Mouse (Mus musculus) embryonic facial prominence, embryonic 15.5 days (tissue): ENCODE results near the gene Hsf2bp. TPM values are rescaled to one million over a fixed set of nuclear protein-coding genes. Genes with fewer than 3 reads are reported as not detected.

Source experiments
- ATAC-seq: fragments of 200-750 bp; cut with Nextera tagmentation; 2 replicates; pipeline ENCODE4 v1.8.0; 2017; ENCODE audit warnings: low read depth, moderate TSS enrichment; ENCODE audit not compliant: insufficient number of reproducible peaks, low FRiP score, low TSS enrichment
- H3K27ac ChIP-seq: fragments of 300-500 bp; sonication (generic); replicated peaks from 2 replicates; pipeline ENCODE4 v1.5.1; 2015; ENCODE audit warnings: mild to moderate bottlenecking, inconsistent platforms
- H3K27me3 ChIP-seq: fragments of 300-500 bp; sonication (generic); 2 replicates; pipeline ENCODE4 v1.6.1; 2015; ENCODE audit warnings: inconsistent platforms
- H3K36me3 ChIP-seq: fragments of 300-500 bp; sonication (generic); 2 replicates; pipeline ENCODE4 v1.6.1; 2015; ENCODE audit warnings: mild to moderate bottlenecking, inconsistent platforms
- H3K4me1 ChIP-seq: fragments of 300-500 bp; sonication (generic); 2 replicates; pipeline ENCODE4 v1.6.1; 2015; ENCODE audit warnings: inconsistent platforms
- H3K4me2 ChIP-seq: fragments of 300-500 bp; sonication (generic); replicated peaks from 2 replicates; pipeline ENCODE4 v1.6.1; 2015; ENCODE audit warnings: mild to moderate bottlenecking, inconsistent platforms
- H3K4me3 ChIP-seq: fragments of 300-500 bp; sonication (generic); replicated peaks from 2 replicates; pipeline ENCODE4 v1.5.1; 2015; ENCODE audit warnings: mild to moderate bottlenecking, inconsistent platforms
- H3K9ac ChIP-seq: fragments of 300-500 bp; sonication (generic); 2 replicates; pipeline ENCODE4 v1.6.1; 2015; ENCODE audit warnings: inconsistent platforms
- H3K9me3 ChIP-seq: fragments of 300-500 bp; sonication (generic); replicated peaks from 2 replicates; pipeline ENCODE4 v1.6.1; 2016; ENCODE audit warnings: inconsistent platforms
- WGBS: fragments of 180-500 bp; shearing (Covaris S2); methylation state at CpG from one replicate; pipeline ENCODE4 v1.1.7; 2015; 5-methylcytosine and 5-hydroxymethylcytosine counted together
- polyA plus RNA-seq: library from polyadenylated mRNA; unstranded; fragments of >200 nt; fragmentation: Nextera tagmentation; extraction: Ambion mirVana; gene quantifications from 2 replicates; pipeline ENCODE4 v1.2.1, GENCODE M21; 2015

The Hsf2bp gene
- polyA plus RNA-seq, 1 experiment from 2014 or later: 1.1 TPM

- Histone ChIP-seq H3K9me3 (no peaks in the 10 kb centered on the region), H3K4me1 (peaks cover 31% of the 10 kb centered on the region), H3K27ac (peak overlapping the region; percentile 76), H3K27me3 (no peaks in the 10 kb centered on the region), H3K4me3 (no peak overlapping the region), H3K9ac (no peak overlapping the region), H3K36me3 (no peaks in the 10 kb centered on the region), H3K4me2 (no peak overlapping the region)
- no peak for ATAC-seq
- 37% methylated on average over 3 of the region's 3 CpGs for WGBS
These were observed 52.7 kb downstream of the Hsf2bp start for GRCm38 (mm10) chr17:31983491-31983890.

GRCm38 (mm10) chr17:31982326-31983190 lies 53.6 kb downstream of the Hsf2bp start:
- peak; percentile 63 for ATAC-seq
- Histone ChIP-seq H3K27me3 (no peaks in the 10 kb centered on the region), H3K4me1 (peaks cover 31% of the 10 kb centered on the region), H3K4me2 (no peak overlapping the region), H3K9me3 (no peaks in the 10 kb centered on the region), H3K4me3 (no peak overlapping the region), H3K9ac (no peak overlapping the region), H3K36me3 (no peaks in the 10 kb centered on the region), H3K27ac (peak overlapping the region; percentile 76)
- WGBS: 42% methylated on average over 11 of the region's 11 CpGs

- H3K4me2 ChIP-seq: no peak overlapping the region
- H3K27me3 ChIP-seq: no peaks in the 10 kb centered on the region
- peaks cover 28% of the 10 kb centered on the region for H3K4me1 ChIP-seq
- H3K4me3 ChIP-seq: no peak overlapping the region
- ATAC-seq: peak; percentile 75; the same call in 1 of the 2 replicates
- H3K9ac ChIP-seq: no peak overlapping the region
- WGBS: 47% methylated on average over 4 of the region's 4 CpGs
- H3K27ac ChIP-seq: peak overlapping the region; percentile 77
- H3K9me3 ChIP-seq: no peaks in the 10 kb centered on the region
- H3K36me3 ChIP-seq: no peaks in the 10 kb centered on the region
These were observed 56.3 kb downstream of the Hsf2bp start for GRCm38 (mm10) chr17:31979888-31980287.

- ATAC-seq: no peak
- Histone ChIP-seq H3K27ac (no peak overlapping the region), H3K9me3 (no peaks in the 10 kb centered on the region), H3K4me3 (no peak overlapping the region), H3K4me1 (peaks cover 23% of the 10 kb centered on the region), H3K9ac (no peak overlapping the region), H3K36me3 (no peaks in the 10 kb centered on the region), H3K27me3 (no peaks in the 10 kb centered on the region), H3K4me2 (no peak overlapping the region)
These were observed 59.0 kb downstream of the Hsf2bp start for GRCm38 (mm10) chr17:31977131-31977530.

GRCm38 (mm10) chr17:31976501-31976900 lies 59.6 kb downstream of the Hsf2bp start:
- no peak overlapping the region for H3K9ac ChIP-seq
- H3K27ac ChIP-seq: no peak overlapping the region
- no peak overlapping the region for H3K4me3 ChIP-seq
- H3K27me3 ChIP-seq: no peaks in the 10 kb centered on the region
- 80% methylated on average over 6 of the region's 6 CpGs for WGBS
- no peaks in the 10 kb centered on the region for H3K36me3 ChIP-seq
- peaks cover 17% of the 10 kb centered on the region; the same call in 1 of the 2 replicates for H3K4me1 ChIP-seq
- no peak overlapping the region for H3K4me2 ChIP-seq
- no peak for ATAC-seq
- H3K9me3 ChIP-seq: no peaks in the 10 kb centered on the region

- 76% methylated on average over 5 of the region's 5 CpGs for WGBS
- no peak overlapping the region for H3K27ac ChIP-seq
- no peak for ATAC-seq
These were observed 61.5 kb downstream of the Hsf2bp start for GRCm38 (mm10) chr17:31974694-31975093.

GRCm38 (mm10) chr17:31973664-31974230 lies 62.4 kb downstream of the Hsf2bp start:
- Histone ChIP-seq H3K4me1 (peaks cover 10% of the 10 kb centered on the region; the same call in 1 of the 2 replicates), H3K9ac (no peak overlapping the region), H3K4me2 (no peak overlapping the region), H3K27ac (peak overlapping the region; percentile 69), H3K9me3 (no peaks in the 10 kb centered on the region), H3K4me3 (no peak overlapping the region), H3K36me3 (no peaks in the 10 kb centered on the region), H3K27me3 (no peaks in the 10 kb centered on the region)
- no peak for ATAC-seq
- 49% methylated on average over 7 of the region's 7 CpGs for WGBS

More at GRCm38 (mm10) chr17:31974694-31975093, 61.5 kb downstream of the Hsf2bp start:
- Histone ChIP-seq H3K4me2 (no peak overlapping the region), H3K36me3 (no peaks in the 10 kb centered on the region), H3K27me3 (no peaks in the 10 kb centered on the region), H3K4me3 (no peak overlapping the region), H3K9me3 (no peaks in the 10 kb centered on the region), H3K9ac (no peak overlapping the region), H3K4me1 (peaks cover 10% of the 10 kb centered on the region; the same call in 1 of the 2 replicates)

- Histone ChIP-seq H3K27ac (no peak overlapping the region), H3K4me3 (no peak overlapping the region), H3K4me1 (peaks cover 12% of the 10 kb centered on the region), H3K9ac (no peak overlapping the region), H3K9me3 (no peaks in the 10 kb centered on the region), H3K27me3 (no peaks in the 10 kb centered on the region), H3K4me2 (no peak overlapping the region), H3K36me3 (no peaks in the 10 kb centered on the region)
- 82% methylated on average over 2 of the region's 2 CpGs for WGBS
- no peak for ATAC-seq
These were observed 65.3 kb downstream of the Hsf2bp start for GRCm38 (mm10) chr17:31970890-31971289.

GRCm38 (mm10) chr17:31968801-31969200 lies 67.3 kb downstream of the Hsf2bp start:
- H3K27me3 ChIP-seq: no peaks in the 10 kb centered on the region
- peaks cover 20% of the 10 kb centered on the region for H3K4me1 ChIP-seq
- no peaks in the 10 kb centered on the region for H3K36me3 ChIP-seq
- WGBS: 81% methylated on average over 1 of the region's 1 CpGs
- no peak overlapping the region for H3K27ac ChIP-seq
- H3K4me2 ChIP-seq: no peak overlapping the region
- H3K4me3 ChIP-seq: no peak overlapping the region
- H3K9me3 ChIP-seq: no peaks in the 10 kb centered on the region
- no peak overlapping the region for H3K9ac ChIP-seq
- ATAC-seq: no peak

- Histone ChIP-seq H3K4me2 (no peak overlapping the region), H3K9me3 (no peaks in the 10 kb centered on the region), H3K27ac (0 out of 2 replicates have a peak overlapping the region, but pooled peaks have one; percentile 24), H3K36me3 (no peaks in the 10 kb centered on the region), H3K4me1 (peaks cover 13% of the 10 kb centered on the region), H3K4me3 (no peak overlapping the region), H3K27me3 (no peaks in the 10 kb centered on the region), H3K9ac (no peak overlapping the region)
- ATAC-seq: no peak
- whole genome bisulfite sequencing: 76% methylated on average over 4 of the region's 4 CpGs
These were observed 68.8 kb downstream of the Hsf2bp start for GRCm38 (mm10) chr17:31967311-31967710.

- no peak for ATAC-seq
- 82% methylated on average over 1 of the region's 1 CpGs for WGBS
These were observed 69.6 kb downstream of the Hsf2bp start for GRCm38 (mm10) chr17:31966566-31966965.

More at GRCm38 (mm10) chr17:31966566-31966965, 69.6 kb downstream of the Hsf2bp start:
- H3K27me3 ChIP-seq: no peaks in the 10 kb centered on the region
- no peak overlapping the region for H3K4me2 ChIP-seq
- H3K4me1 ChIP-seq: peaks cover 13% of the 10 kb centered on the region
- no peaks in the 10 kb centered on the region for H3K36me3 ChIP-seq
- no peaks in the 10 kb centered on the region for H3K9me3 ChIP-seq
- H3K4me3 ChIP-seq: no peak overlapping the region
- H3K27ac ChIP-seq: 0 out of 2 replicates have a peak overlapping the region, but pooled peaks have one; percentile 77
- no peak overlapping the region for H3K9ac ChIP-seq
